Mouse (Mus musculus) ES-Bruce4 (cell line): ENCODE results near the gene Slc7a11. TPM values are rescaled to one million over a fixed set of nuclear protein-coding genes. Genes with fewer than 3 reads are reported as not detected.

ENCODE experiments used
- H3K27ac ChIP-seq: 2 replicates; pipeline ENCODE4 v1.5.1; 2012; ENCODE audit warnings: low read length, inconsistent platforms; ENCODE audit not compliant: insufficient read depth
- H3K27me3 ChIP-seq: 2 replicates; pipeline ENCODE4 v1.6.1; 2012; ENCODE audit warnings: mild to moderate bottlenecking, low read length, inconsistent platforms; ENCODE audit not compliant: control insufficient read depth, poor library complexity, insufficient read depth, severe bottlenecking
- H3K36me3 ChIP-seq: 2 replicates; pipeline ENCODE4 v1.6.1; 2012; ENCODE audit warnings: inconsistent platforms, mild to moderate bottlenecking, low read length, moderate library complexity; ENCODE audit not compliant: control insufficient read depth, poor library complexity, insufficient read depth, severe bottlenecking
- H3K4me1 ChIP-seq: one replicate; pipeline ENCODE4 v1.8.1; 2011; ENCODE audit warnings: low read length; ENCODE audit not compliant: control insufficient read depth, insufficient read depth
- H3K4me3 ChIP-seq: 2 replicates; pipeline ENCODE4 v1.5.1; 2011; ENCODE audit warnings: low read depth, mild to moderate bottlenecking, low read length
- H3K9ac ChIP-seq: 2 replicates; pipeline ENCODE4 v1.6.1; 2012; ENCODE audit warnings: low read depth, mild to moderate bottlenecking, inconsistent platforms; ENCODE audit not compliant: poor library complexity, severe bottlenecking
- H3K9me3 ChIP-seq: replicated peaks from 2 replicates; pipeline ENCODE4 v1.6.1; 2012; ENCODE audit warnings: mild to moderate bottlenecking, low read length, inconsistent platforms; ENCODE audit not compliant: control insufficient read depth, poor library complexity, insufficient read depth, severe bottlenecking
- CTCF ChIP-seq: IDR thresholded peaks from one replicate; pipeline ENCODE4 v1.8.1; 2011; ENCODE audit warnings: low read depth, low read length
- EP300 ChIP-seq: IDR thresholded peaks from 2 replicates; pipeline ENCODE4 v1.6.1; 2011; ENCODE audit warnings: low read depth, low read length; ENCODE audit not compliant: insufficient read depth
- POLR2A ChIP-seq: IDR thresholded peaks from one replicate; pipeline ENCODE4 v1.8.1; 2011; ENCODE audit warnings: low read length; ENCODE audit not compliant: insufficient read depth
- polyA plus RNA-seq: library from polyadenylated mRNA; stranded (reverse); fragments of >200 nt; gene quantifications from 2 replicates; pipeline ENCODE4 v1.2.4, GENCODE M21; 2011; ENCODE audit warnings: low read depth; ENCODE audit not compliant: missing spikeins, insufficient read depth, insufficient read length

Slc7a11 gene
- polyA plus RNA-seq, 1 experiment, result 0.31 TPM

GRCm38 (mm10) chr3:50063396-50063795, 380.0 kb downstream of the Slc7a11 start:
- H3K27me3 ChIP-seq, result no peaks in the 10 kb centered on the region
- H3K27ac ChIP-seq, result no peak overlapping the region
- no peaks in the 10 kb centered on the region for H3K36me3 ChIP-seq
- H3K4me1 ChIP-seq, result no peaks in the 10 kb centered on the region
- TF ChIP-seq CTCF, result no peak
- no peak for TF ChIP-seq EP300
- no peak for TF ChIP-seq POLR2A
- H3K9me3 ChIP-seq, result no peaks in the 10 kb centered on the region
- no peak overlapping the region for H3K9ac ChIP-seq
- no peak overlapping the region for H3K4me3 ChIP-seq

- no peak for TF ChIP-seq EP300
- TF ChIP-seq CTCF, result no peak
- no peak for TF ChIP-seq POLR2A
- Histone ChIP-seq H3K27me3 (no peaks in the 10 kb centered on the region), H3K4me3 (no peak overlapping the region), H3K36me3 (no peaks in the 10 kb centered on the region), H3K27ac (no peak overlapping the region), H3K4me1 (no peaks in the 10 kb centered on the region), H3K9ac (no peak overlapping the region), H3K9me3 (no peaks in the 10 kb centered on the region)
These were observed 398.7 kb downstream of the Slc7a11 start for GRCm38 (mm10) chr3:50044666-50045065.

GRCm38 (mm10) chr3:50044160-50044559, 399.3 kb downstream of the Slc7a11 start:
- TF ChIP-seq CTCF (no peak), EP300 (no peak), POLR2A (no peak)
- Histone ChIP-seq H3K9ac (no peak overlapping the region), H3K36me3 (no peaks in the 10 kb centered on the region), H3K27me3 (no peaks in the 10 kb centered on the region), H3K4me1 (no peaks in the 10 kb centered on the region), H3K9me3 (no peaks in the 10 kb centered on the region), H3K27ac (no peak overlapping the region), H3K4me3 (no peak overlapping the region)

GRCm38 (mm10) chr3:50041141-50041540, 402.3 kb downstream of the Slc7a11 start:
- H3K36me3 ChIP-seq, result no peaks in the 10 kb centered on the region
- TF ChIP-seq CTCF, result no peak
- no peak for TF ChIP-seq EP300
- no peak for TF ChIP-seq POLR2A
- no peaks in the 10 kb centered on the region for H3K4me1 ChIP-seq
- H3K9ac ChIP-seq, result no peak overlapping the region
- no peaks in the 10 kb centered on the region for H3K27me3 ChIP-seq
- no peak overlapping the region for H3K4me3 ChIP-seq
- no peak overlapping the region for H3K27ac ChIP-seq
- no peaks in the 10 kb centered on the region for H3K9me3 ChIP-seq

GRCm38 (mm10) chr3:50035875-50036528, 407.4 kb downstream of the Slc7a11 start:
- H3K27me3 ChIP-seq, result no peaks in the 10 kb centered on the region
- H3K9me3 ChIP-seq, result no peaks in the 10 kb centered on the region
- H3K27ac ChIP-seq, result no peak overlapping the region
- no peak for TF ChIP-seq CTCF
- TF ChIP-seq EP300, result no peak
- no peak for TF ChIP-seq POLR2A
- H3K4me3 ChIP-seq, result no peak overlapping the region
- H3K36me3 ChIP-seq, result no peaks in the 10 kb centered on the region
- no peaks in the 10 kb centered on the region for H3K4me1 ChIP-seq
- H3K9ac ChIP-seq, result no peak overlapping the region

GRCm38 (mm10) chr3:50033325-50033724, 410.1 kb downstream of the Slc7a11 start:
- no peak for TF ChIP-seq POLR2A
- TF ChIP-seq CTCF, result no peak
- TF ChIP-seq EP300, result no peak
- no peaks in the 10 kb centered on the region for H3K27me3 ChIP-seq
- no peaks in the 10 kb centered on the region for H3K9me3 ChIP-seq
- H3K9ac ChIP-seq, result no peak overlapping the region
- no peak overlapping the region for H3K27ac ChIP-seq
- H3K36me3 ChIP-seq, result no peaks in the 10 kb centered on the region
- no peak overlapping the region for H3K4me3 ChIP-seq
- H3K4me1 ChIP-seq, result no peaks in the 10 kb centered on the region
